Mouse (Mus musculus): ENCODE measurements around the gene Syne2.

Gene Syne2

DNA sequence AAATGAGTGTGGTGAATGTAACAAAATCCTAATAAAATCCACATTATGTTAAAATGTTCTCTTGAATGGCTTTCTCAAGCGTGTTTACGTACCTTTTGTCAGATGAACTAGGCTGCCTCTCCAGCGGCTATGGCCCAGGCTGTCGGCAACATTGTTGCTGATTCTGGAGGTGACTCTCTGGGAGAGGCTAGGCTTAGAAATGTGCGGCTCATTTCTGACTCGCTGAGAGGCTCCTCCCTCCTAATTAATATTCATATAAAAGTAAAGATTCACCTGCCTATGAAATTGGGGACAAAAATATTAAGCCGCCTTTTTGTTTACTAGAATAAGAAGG is 77.0 kb downstream of the Syne2 start:
- in situ Hi-C loops (cut with MboI; ENCODE audit: low pct_unique_long_range_greater_than_20kb in 1 of 2, low sequenced_read_pairs in 2 of 2, unreplicated experiment in 1 of 2) = no loop called here

GRCm38 (mm10) chr12:75897793-75898192 is 79.9 kb downstream of the Syne2 start:
- in situ Hi-C loops (cut with MboI; ENCODE audit: low pct_unique_long_range_greater_than_20kb in 1 of 2, low sequenced_read_pairs in 2 of 2, unreplicated experiment in 1 of 2) = no loop called here

DNA sequence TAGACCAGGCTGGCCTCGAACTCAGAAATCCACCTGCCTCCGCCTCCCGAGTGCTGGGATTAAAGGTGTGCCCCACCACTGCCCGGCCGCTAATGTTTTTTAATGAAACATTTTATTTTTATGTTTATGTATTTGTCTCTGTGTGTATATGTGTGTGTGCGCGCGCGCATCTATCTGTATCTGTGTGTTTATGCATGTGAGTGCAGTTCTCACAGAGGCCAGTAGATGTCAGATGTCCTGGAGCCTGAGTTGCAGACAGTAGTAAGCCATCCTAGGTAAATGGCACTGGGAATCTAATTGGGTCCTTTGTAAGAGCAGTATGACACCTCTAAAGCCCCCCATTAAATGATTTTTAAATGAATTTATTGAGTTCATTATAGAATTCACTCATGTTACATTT is 83.8 kb downstream of the Syne2 start:
- in situ Hi-C loops (cut with MboI; ENCODE audit: low pct_unique_long_range_greater_than_20kb in 1 of 2, low sequenced_read_pairs in 2 of 2, unreplicated experiment in 1 of 2) = no loop called here

DNA sequence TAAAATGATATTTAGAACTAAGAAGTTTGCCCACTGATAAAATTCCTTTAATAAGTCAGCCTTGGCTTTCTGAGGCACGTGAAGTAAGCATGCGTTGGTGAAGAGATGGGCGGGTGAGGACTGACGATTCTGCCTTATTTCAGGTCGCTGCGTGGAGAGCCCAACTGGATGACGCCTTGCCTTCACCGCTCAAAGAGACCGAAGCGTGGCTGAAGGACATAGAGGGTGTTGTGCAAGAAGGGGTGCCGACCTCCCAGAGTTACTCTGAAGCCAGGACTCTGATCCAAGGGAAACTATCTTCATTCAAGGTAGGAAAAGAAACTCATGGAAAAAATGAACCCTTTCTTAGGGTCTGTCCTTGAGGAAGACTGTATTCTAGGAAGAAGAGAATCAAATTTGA is 86.1 kb downstream of the Syne2 start:
- in situ Hi-C loops (cut with MboI; ENCODE audit: low pct_unique_long_range_greater_than_20kb in 1 of 2, low sequenced_read_pairs in 2 of 2, unreplicated experiment in 1 of 2) = no loop called here

GRCm38 (mm10) chr12:75905304-75905703 is 87.4 kb downstream of the Syne2 start:
- in situ Hi-C loops (cut with MboI; ENCODE audit: low pct_unique_long_range_greater_than_20kb in 1 of 2, low sequenced_read_pairs in 2 of 2, unreplicated experiment in 1 of 2) = no loop called here

DNA sequence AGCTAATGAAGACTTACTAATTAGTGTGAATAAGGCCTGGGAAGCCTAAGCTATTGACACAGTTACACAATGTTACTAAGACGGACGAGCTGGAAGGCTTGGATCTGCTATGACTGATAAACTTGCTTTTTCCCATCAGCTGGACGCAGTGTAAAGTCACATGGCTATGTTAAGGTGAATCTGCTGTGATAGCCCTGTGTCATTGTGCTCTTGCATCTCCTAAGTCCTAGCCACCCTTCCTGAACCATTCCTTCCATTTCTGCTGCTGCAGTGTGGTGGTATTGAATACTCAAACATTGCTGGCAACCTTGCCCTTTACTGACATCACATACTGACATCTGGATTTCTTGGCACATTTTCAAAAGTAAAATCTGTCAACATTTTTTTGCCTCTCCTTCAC is 90.5 kb downstream of the Syne2 start:
- in situ Hi-C loops (cut with MboI; ENCODE audit: low pct_unique_long_range_greater_than_20kb in 1 of 2, low sequenced_read_pairs in 2 of 2, unreplicated experiment in 1 of 2) = no loop called here

- in situ Hi-C loops (cut with MboI; ENCODE audit: low pct_unique_long_range_greater_than_20kb in 1 of 2, low sequenced_read_pairs in 2 of 2, unreplicated experiment in 1 of 2) = no loop called here
These were observed 97.8 kb downstream of the Syne2 start for GRCm38 (mm10) chr12:75915694-75916093.

GRCm38 (mm10) chr12:75918415-75918814 is 100.5 kb downstream of the Syne2 start:
- in situ Hi-C loops (cut with MboI; ENCODE audit: low pct_unique_long_range_greater_than_20kb in 1 of 2, low sequenced_read_pairs in 2 of 2, unreplicated experiment in 1 of 2) = no loop called here

GRCm38 (mm10) chr12:75918914-75919313 is 101.0 kb downstream of the Syne2 start:
- in situ Hi-C loops (cut with MboI; ENCODE audit: low pct_unique_long_range_greater_than_20kb in 1 of 2, low sequenced_read_pairs in 2 of 2, unreplicated experiment in 1 of 2) = no loop called here

- in situ Hi-C loops (cut with MboI; ENCODE audit: low pct_unique_long_range_greater_than_20kb in 1 of 2, low sequenced_read_pairs in 2 of 2, unreplicated experiment in 1 of 2) = no loop called here
These were observed 105.0 kb downstream of the Syne2 start for GRCm38 (mm10) chr12:75922900-75923299.

GRCm38 (mm10) chr12:75924852-75925251 is 106.9 kb downstream of the Syne2 start:
- in situ Hi-C loops (cut with MboI; ENCODE audit: low pct_unique_long_range_greater_than_20kb in 1 of 2, low sequenced_read_pairs in 2 of 2, unreplicated experiment in 1 of 2) = no loop called here

DNA sequence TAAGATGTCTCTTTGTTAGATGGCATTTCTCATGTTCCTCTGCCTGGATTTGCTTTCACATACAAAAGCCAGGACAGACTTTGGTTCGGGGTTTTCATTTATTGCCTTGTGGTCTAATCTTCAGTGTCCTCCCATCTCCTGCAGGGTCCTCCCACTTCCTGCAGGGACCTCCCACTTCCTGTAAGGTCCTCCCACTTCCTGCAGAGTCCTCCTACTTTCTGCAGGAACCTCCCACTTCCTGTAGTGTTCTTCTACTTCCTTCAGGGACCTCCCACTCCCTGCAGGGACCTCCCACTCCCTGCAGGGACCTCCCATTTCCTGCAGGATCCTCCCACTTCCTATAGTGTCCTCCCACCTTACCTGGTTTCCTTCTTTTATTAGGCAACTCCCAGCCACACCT is 109.7 kb downstream of the Syne2 start:
- in situ Hi-C loops (cut with MboI; ENCODE audit: low pct_unique_long_range_greater_than_20kb in 1 of 2, low sequenced_read_pairs in 2 of 2, unreplicated experiment in 1 of 2) = no loop called here

- in situ Hi-C loops (cut with MboI; ENCODE audit: low pct_unique_long_range_greater_than_20kb in 1 of 2, low sequenced_read_pairs in 2 of 2, unreplicated experiment in 1 of 2) = no loop called here
These were observed 115.6 kb downstream of the Syne2 start for GRCm38 (mm10) chr12:75933561-75933960.

GRCm38 (mm10) chr12:75951328-75951727 is 133.4 kb downstream of the Syne2 start:
- in situ Hi-C loops (cut with MboI; ENCODE audit: low pct_unique_long_range_greater_than_20kb in 1 of 2, low sequenced_read_pairs in 2 of 2, unreplicated experiment in 1 of 2) = no loop called here

DNA sequence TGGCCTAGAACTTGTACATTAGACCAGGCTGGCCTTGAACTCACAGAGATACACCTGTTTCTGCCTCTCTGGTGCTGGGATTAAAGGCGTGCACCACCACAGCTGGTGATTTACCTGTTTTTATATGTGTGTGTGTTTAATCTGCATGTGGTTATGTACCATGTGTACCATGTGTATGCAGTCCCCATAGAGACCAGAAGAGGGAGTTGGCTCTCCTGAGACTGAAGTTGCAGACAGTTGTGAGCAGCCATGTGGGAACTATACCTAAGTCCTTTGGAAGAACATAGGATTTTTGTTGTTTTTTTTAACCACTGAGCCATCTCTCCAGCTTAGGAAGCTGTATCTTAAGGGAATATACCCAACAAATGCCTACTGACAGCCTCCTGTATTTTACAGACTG is 134.1 kb downstream of the Syne2 start:
- in situ Hi-C loops (cut with MboI; ENCODE audit: low pct_unique_long_range_greater_than_20kb in 1 of 2, low sequenced_read_pairs in 2 of 2, unreplicated experiment in 1 of 2) = no loop called here

DNA sequence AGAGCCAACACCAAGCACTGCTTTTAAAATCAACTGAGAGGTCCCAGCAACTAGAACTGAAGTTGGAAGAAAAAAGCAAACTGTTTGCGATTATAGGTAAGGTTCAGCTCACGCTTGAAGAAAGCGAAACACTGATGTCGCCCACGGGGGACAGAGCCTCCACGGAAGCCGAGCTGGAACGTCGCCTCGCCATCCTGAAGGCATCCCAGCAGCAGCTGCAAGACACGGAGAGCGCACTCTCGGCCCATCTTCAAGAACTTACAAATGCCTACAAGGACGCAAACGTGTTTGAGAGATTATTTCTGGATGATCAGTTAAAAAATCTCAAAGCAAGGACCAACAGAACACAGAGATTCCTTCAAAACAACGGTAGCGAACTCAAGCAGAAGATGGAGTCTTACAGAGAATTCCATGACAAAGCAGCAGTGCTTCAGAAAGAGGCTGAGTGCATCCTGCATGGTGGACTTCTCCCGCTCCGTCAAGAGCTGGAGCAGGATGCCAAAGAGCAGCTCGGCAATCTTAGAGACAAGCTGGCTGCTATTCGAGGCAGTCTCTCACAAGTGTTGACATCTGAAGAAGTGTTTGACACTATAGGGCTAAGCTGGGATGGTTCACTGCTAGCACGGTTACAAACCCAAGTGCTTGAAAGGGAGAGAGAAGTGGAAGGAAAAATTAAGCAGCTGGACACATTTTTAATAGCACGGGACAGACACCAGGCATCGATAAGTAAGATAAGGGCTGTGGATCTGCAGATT is 148.7 kb downstream of the Syne2 start:
- in situ Hi-C loops (cut with MboI; ENCODE audit: low pct_unique_long_range_greater_than_20kb in 1 of 2, low sequenced_read_pairs in 2 of 2, unreplicated experiment in 1 of 2) = no loop called here

DNA sequence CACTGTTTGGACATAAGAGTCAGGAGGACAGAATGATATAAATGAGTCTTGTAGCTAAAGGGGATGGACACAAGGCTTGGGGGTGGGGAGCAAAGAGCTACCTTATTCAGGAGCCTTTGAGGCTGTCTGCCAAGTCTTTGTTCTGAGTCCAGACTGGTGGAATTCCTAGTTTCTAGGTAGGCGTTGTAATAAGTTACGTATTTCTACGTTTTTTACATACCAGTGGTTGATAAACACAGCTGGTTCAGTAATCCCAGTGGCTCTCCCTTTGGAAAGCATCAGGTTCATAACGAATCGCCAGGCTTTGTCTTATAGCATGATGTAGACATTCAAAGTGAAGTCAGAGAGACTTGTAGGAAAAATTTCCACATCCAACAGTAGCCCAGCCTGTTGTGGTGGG is 161.1 kb downstream of the Syne2 start:
- in situ Hi-C loops (cut with MboI; ENCODE audit: low pct_unique_long_range_greater_than_20kb in 1 of 2, low sequenced_read_pairs in 2 of 2, unreplicated experiment in 1 of 2) = no loop called here

DNA sequence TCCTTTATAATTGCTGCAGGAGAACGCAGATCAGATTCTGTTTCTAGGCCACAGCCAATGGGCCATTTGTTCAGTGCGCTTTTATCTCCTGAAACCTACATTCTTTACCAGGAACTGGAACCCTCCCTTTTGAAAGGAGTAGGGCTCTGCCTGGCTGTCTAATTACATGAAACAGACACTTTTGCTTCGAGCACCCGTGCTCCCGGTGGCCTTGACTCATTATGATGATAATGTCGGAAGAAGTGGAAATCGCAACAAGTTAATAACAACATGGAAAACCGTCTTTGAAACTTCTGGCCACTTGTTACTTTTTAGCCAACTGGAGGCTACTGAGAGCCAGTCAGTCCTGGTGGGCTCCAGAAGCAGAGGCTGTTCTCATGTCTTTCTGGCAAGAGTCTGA is 165.4 kb downstream of the Syne2 start:
- in situ Hi-C loops (cut with MboI; ENCODE audit: low pct_unique_long_range_greater_than_20kb in 1 of 2, low sequenced_read_pairs in 2 of 2, unreplicated experiment in 1 of 2) = no loop called here

DNA sequence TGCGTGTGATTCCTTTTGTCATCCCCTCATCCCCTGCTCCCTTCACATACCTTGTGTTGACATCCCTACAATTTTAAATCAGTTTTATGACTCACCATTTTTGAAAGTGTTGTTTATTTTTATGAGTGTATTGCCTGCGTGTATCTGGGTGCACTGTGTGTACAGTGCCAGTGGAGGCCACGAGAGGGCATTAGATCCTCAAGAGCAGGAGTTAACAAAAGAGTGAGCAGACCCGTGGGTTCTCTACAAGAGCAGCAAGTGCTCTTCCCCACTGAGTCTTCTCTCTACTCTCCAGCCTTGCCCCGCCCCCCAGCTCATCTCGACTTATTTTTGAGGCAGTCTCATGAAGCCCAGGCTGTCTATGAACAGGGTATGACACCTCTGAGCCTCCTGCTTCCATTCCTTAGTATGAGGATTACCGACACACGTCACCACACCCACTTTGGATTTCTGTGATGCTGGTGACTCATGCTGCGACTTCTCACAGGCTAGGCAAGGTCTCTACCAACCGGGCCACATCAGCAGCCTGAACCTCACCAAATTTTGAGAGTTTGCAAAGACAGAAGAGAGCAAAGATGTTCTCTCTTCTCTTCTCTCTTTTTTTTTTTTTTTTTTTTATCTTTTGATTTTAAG is 174.4 kb downstream of the Syne2 start:
- in situ Hi-C loops (cut with MboI; ENCODE audit: low pct_unique_long_range_greater_than_20kb in 1 of 2, low sequenced_read_pairs in 2 of 2, unreplicated experiment in 1 of 2) = no loop called here

GRCm38 (mm10) chr12:75992946-75993345 is 175.0 kb downstream of the Syne2 start:
- in situ Hi-C loops (cut with MboI; ENCODE audit: low pct_unique_long_range_greater_than_20kb in 1 of 2, low sequenced_read_pairs in 2 of 2, unreplicated experiment in 1 of 2) = no loop called here
